13 mouse cellular contexts compared by ENCODE assay signal in genomic region chr16:34211243-34211642, GRCm38 (mm10).
"Had no signal": no experiment of that assay in that cellular context is flagged by ENCODE, and none has a peak within 500 bp of the region (broad histone marks: within the 10 kb centered on the region; RNA-seq: fewer than 3 reads in every experiment).

No protein-coding gene starts in this region.

- H3K27me3 ChIP-seq: limb, embryonic 15.5 days; midbrain, embryonic 12.5 days; neural tube, embryonic 13.5 days had no signal

- H3K9ac ChIP-seq: limb, embryonic 15.5 days; midbrain, embryonic 12.5 days; neural tube, embryonic 13.5 days had no signal

- H3K27ac ChIP-seq: limb, embryonic 15.5 days; midbrain, embryonic 12.5 days; neural tube, embryonic 13.5 days had no signal

- H3K9me3 ChIP-seq: limb, embryonic 15.5 days; midbrain, embryonic 12.5 days; neural tube, embryonic 13.5 days had no signal

- H3K4me3 ChIP-seq: left cerebral cortex, adult 2 months; limb, embryonic 15.5 days; midbrain, embryonic 12.5 days; neural tube, embryonic 13.5 days had no signal

- H3K4me2 ChIP-seq: limb, embryonic 15.5 days; midbrain, embryonic 12.5 days; neural tube, embryonic 13.5 days had no signal

- ATAC-seq: midbrain, embryonic 16.5 days had no signal

- DNase-seq: kidney, postnatal 10 days; kidney, postnatal 4 days; lung, adult 18-20 months; retina, postnatal 1 day; right cerebral cortex, postnatal 4 days; spleen, adult 18-20 months; thymus, adult 2 months; thymus, postnatal 25 days had no signal

- H3K4me1 ChIP-seq: limb, embryonic 15.5 days; midbrain, embryonic 12.5 days; neural tube, embryonic 13.5 days had no signal
